Mouse (Mus musculus) liver, embryonic 14 days (tissue): ENCODE data around the gene Cul3. TPM values are rescaled to one million over a fixed set of nuclear protein-coding genes. Genes with fewer than 3 reads are reported as not detected.

Experiments used
- polyA plus RNA-seq: library from polyadenylated mRNA; depleted of rRNA; stranded (reverse); fragments of >200 nt; gene quantifications from 2 replicates; pipeline ENCODE4 v1.2.3, GENCODE M21; 2012; rRNA removed

Cul3 gene
- polyA plus RNA-seq = 29.7 and 31.1 TPM in 2 replicates

DNA sequence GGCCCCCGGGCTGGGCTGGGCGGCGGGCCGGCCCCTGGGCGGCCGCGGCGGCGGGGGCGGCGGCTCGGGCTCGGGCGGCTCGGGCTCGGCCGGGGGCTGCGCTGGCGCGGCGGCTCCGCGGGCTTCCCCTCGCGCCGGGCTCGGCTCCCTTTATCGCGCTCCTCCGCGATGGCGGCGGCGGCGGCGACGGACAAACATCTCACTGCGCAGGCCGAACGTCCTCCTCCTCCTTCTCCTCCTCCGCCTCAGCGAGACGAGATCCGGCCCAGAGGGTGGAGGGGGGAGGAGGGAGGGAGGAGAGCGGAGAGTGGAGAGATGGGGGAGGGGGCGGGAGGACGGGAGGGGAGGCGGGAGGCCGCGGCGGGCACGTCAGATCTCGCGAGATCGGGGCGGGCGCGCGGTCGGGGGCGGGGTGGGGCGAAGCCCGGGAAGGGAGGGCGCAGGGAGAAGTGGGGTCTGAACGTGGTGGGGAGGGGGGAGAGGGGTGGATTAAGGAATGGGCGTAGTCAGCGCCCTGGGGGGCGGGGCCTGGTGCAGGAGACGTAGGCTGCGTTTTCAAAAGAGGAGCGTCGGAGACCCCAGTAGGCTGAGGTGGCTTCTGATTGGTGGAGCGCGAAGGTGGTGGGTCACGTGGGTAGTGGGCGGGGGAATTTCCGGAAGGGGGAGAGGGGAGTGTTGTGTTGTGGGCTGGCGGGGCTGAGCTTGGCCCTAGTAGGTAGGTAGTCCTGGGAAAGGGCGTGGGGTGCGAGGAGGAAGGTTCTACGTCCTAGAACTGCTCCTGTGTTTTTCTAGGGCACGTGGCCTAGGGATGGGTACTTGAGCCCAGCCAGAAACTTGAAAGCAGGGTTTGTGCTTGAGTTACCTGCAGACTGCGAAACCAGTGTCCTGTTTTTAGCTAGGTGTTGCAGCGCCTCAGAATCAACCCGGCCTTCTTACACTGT, at the start of gene Cul3:
Cul3 (minus strand) TSS at position 45 of the 941 bp plus-strand sequence.

GRCm38 (mm10) chr1:80218268-80218667, 122.0 kb downstream of the Cul3 start, which contains the start of gene Fam124b:
Gene Fam124b, minus strand, starts transcription at chr1:80218473.

Other genes with a start within 250 kb of the Cul3 start
- gene Fam124b, start 122.0 kb downstream of the Cul3 start, polyA plus RNA-seq = 0.01 TPM in 1 of 2 replicates, not detected in the other
- not detected in 2 replicates for gene Gm45261, start 121.0 kb upstream of the Cul3 start, polyA plus RNA-seq